Mouse (Mus musculus): ENCODE measurements around the gene Mrpl48. TPM values are rescaled to one million over a fixed set of nuclear protein-coding genes. Genes with fewer than 3 reads are reported as not detected.

The Mrpl48 gene
- total and polyA plus RNA-seq, 2 experiments, result 9.5 to 24.6 TPM

- TF ChIP-seq CTCF (IDR thresholded peaks at IDR 0.05; ENCODE audit: low read depth, low read length), result no peak
- no peak for TF ChIP-seq POLR2A (IDR thresholded peaks at IDR 0.05; ENCODE audit: extremely low read depth, insufficient read depth, low read length)
- H3K36me3 ChIP-seq (ENCODE audit: control insufficient read depth, insufficient read depth, low read length), result peaks cover 9% of the 10 kb centered on the region; the same call in 1 of the 2 replicates
- no peak overlapping the region for H3K27ac ChIP-seq (replicated peaks; ENCODE audit: insufficient read depth, low read depth, low read length)
- H3K4me1 ChIP-seq (ENCODE audit: control insufficient read depth, insufficient read depth, low read length), result peaks cover 7% of the 10 kb centered on the region
- WGBS, result 37% methylated on average over 5 of the region's 5 CpGs
- no peak overlapping the region for H3K9ac ChIP-seq (ENCODE audit: low read depth, low read length)
- no peaks in the 10 kb centered on the region for H3K79me2 ChIP-seq (ENCODE audit: control insufficient read depth, insufficient read depth, low read length)
- DNase-seq (ENCODE audit: extremely low read depth, low read depth, low spot score), result peak; percentile 16
- H3K4me3 ChIP-seq (ENCODE audit: insufficient read depth, low read depth, low read length), result no peak overlapping the region
- H3K27me3 ChIP-seq (ENCODE audit: control insufficient read depth, insufficient read depth, low read length), result no peaks in the 10 kb centered on the region
Observed at GRCm38 (mm10) chr7:100550338-100551007, 57.6 kb downstream of the Mrpl48 start.

- Histone ChIP-seq H3K27ac (replicated peaks; ENCODE audit: insufficient read depth, low read depth, low read length) (no peak overlapping the region), H3K27me3 (ENCODE audit: control insufficient read depth, insufficient read depth, low read length) (no peaks in the 10 kb centered on the region), H3K4me3 (ENCODE audit: insufficient read depth, low read depth, low read length) (no peak overlapping the region), H3K4me1 (ENCODE audit: control insufficient read depth, insufficient read depth, low read length) (peaks cover 5% of the 10 kb centered on the region), H3K36me3 (ENCODE audit: control insufficient read depth, insufficient read depth, low read length) (peaks cover 9% of the 10 kb centered on the region; the same call in 1 of the 2 replicates), H3K79me2 (ENCODE audit: control insufficient read depth, insufficient read depth, low read length) (no peaks in the 10 kb centered on the region), H3K9ac (ENCODE audit: low read depth, low read length) (no peak overlapping the region)
- WGBS, result 92% methylated on average over 3 of the region's 3 CpGs
- no peak for DNase-seq (ENCODE audit: extremely low read depth, low read depth, low spot score)
- TF ChIP-seq CTCF (IDR thresholded peaks at IDR 0.05; ENCODE audit: low read depth, low read length) (no peak), POLR2A (IDR thresholded peaks at IDR 0.05; ENCODE audit: extremely low read depth, insufficient read depth, low read length) (no peak)
Observed at GRCm38 (mm10) chr7:100549796-100550195, 58.3 kb downstream of the Mrpl48 start.

GRCm38 (mm10) chr7:100547631-100548030 lies 60.5 kb downstream of the Mrpl48 start:
- peak; percentile 22 for DNase-seq (ENCODE audit: extremely low read depth, low read depth, low spot score)
- peaks cover 2% of the 10 kb centered on the region; the same call in 1 of the 2 replicates for H3K4me1 ChIP-seq (ENCODE audit: control insufficient read depth, insufficient read depth, low read length)
- H3K27ac ChIP-seq (replicated peaks; ENCODE audit: insufficient read depth, low read depth, low read length), result no peak overlapping the region; the same call in 1 of the 2 replicates
- no peaks in the 10 kb centered on the region for H3K79me2 ChIP-seq (ENCODE audit: control insufficient read depth, insufficient read depth, low read length)
- 47% methylated on average over 4 of the region's 4 CpGs for WGBS
- no peak overlapping the region for H3K9ac ChIP-seq (ENCODE audit: low read depth, low read length)
- no peaks in the 10 kb centered on the region for H3K27me3 ChIP-seq (ENCODE audit: control insufficient read depth, insufficient read depth, low read length)
- no peak overlapping the region for H3K4me3 ChIP-seq (ENCODE audit: insufficient read depth, low read depth, low read length)
- TF ChIP-seq CTCF (IDR thresholded peaks at IDR 0.05; ENCODE audit: low read depth, low read length) (no peak), POLR2A (IDR thresholded peaks at IDR 0.05; ENCODE audit: extremely low read depth, insufficient read depth, low read length) (no peak)
- peaks cover 9% of the 10 kb centered on the region; the same call in 1 of the 2 replicates for H3K36me3 ChIP-seq (ENCODE audit: control insufficient read depth, insufficient read depth, low read length)

DNA sequence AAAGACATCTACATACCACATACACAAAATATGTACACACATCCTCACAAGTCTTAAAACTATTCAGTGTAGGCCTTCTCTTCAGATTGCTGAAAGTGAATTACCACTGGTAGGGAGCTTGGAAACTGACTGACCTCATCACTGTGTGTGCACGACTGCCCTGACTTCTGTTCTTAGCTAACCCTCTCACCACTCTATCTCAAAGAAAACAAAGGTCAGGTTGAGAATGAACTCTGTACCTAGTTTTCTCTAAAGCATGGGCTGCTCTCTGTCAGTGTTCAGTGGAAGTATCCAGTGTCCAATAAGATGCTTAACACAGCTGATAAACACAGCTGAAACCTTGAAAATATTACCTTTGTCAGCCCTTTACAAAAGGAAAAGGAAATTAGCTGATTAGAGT lies 63.7 kb downstream of the Mrpl48 start:
- no peak for TF ChIP-seq CTCF (IDR thresholded peaks at IDR 0.05; ENCODE audit: low read depth, low read length)
- TF ChIP-seq POLR2A (IDR thresholded peaks at IDR 0.05; ENCODE audit: extremely low read depth, insufficient read depth, low read length), result no peak
- Histone ChIP-seq H3K9ac (ENCODE audit: low read depth, low read length) (no peak overlapping the region), H3K4me1 (ENCODE audit: control insufficient read depth, insufficient read depth, low read length) (peaks cover 2% of the 10 kb centered on the region; the same call in 1 of the 2 replicates), H3K4me3 (ENCODE audit: insufficient read depth, low read depth, low read length) (no peak overlapping the region), H3K27me3 (ENCODE audit: control insufficient read depth, insufficient read depth, low read length) (no peaks in the 10 kb centered on the region), H3K27ac (replicated peaks; ENCODE audit: insufficient read depth, low read depth, low read length) (peak overlapping the region; percentile 40; the same call in 1 of the 2 replicates), H3K79me2 (ENCODE audit: control insufficient read depth, insufficient read depth, low read length) (no peaks in the 10 kb centered on the region), H3K36me3 (ENCODE audit: control insufficient read depth, insufficient read depth, low read length) (peaks cover 11% of the 10 kb centered on the region)
- peak; percentile 86 for DNase-seq (ENCODE audit: extremely low read depth, low read depth, low spot score)
- 19% methylated on average over 1 of the region's 1 CpGs for WGBS

DNA sequence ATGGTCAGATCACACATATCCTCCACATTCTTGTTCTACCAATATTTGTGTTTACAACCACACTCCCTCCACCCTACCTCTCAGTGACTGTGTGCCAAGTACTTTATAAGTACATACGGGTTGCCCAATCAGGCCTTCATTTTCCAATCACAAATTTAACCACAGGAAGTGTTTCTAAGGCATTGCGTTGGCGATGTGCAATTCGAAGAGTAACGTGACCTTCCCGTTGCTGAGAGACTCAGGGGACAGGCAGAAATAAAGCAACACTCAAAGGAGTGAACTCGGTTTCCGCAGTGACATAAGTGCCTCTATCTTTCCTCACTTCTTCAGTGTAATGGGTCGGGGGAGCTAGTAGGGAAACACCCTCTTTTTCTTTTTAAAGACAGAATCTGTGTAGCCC lies 68.6 kb downstream of the Mrpl48 start:
- Histone ChIP-seq H3K4me3 (ENCODE audit: insufficient read depth, low read depth, low read length) (no peak overlapping the region), H3K27me3 (ENCODE audit: control insufficient read depth, insufficient read depth, low read length) (no peaks in the 10 kb centered on the region), H3K36me3 (ENCODE audit: control insufficient read depth, insufficient read depth, low read length) (peaks cover 7% of the 10 kb centered on the region), H3K4me1 (ENCODE audit: control insufficient read depth, insufficient read depth, low read length) (peaks cover 3% of the 10 kb centered on the region; the same call in 1 of the 2 replicates), H3K9ac (ENCODE audit: low read depth, low read length) (no peak overlapping the region), H3K79me2 (ENCODE audit: control insufficient read depth, insufficient read depth, low read length) (no peaks in the 10 kb centered on the region), H3K27ac (replicated peaks; ENCODE audit: insufficient read depth, low read depth, low read length) (no peak overlapping the region)
- no peak for TF ChIP-seq POLR2A (IDR thresholded peaks at IDR 0.05; ENCODE audit: extremely low read depth, insufficient read depth, low read length)
- no peak for TF ChIP-seq CTCF (IDR thresholded peaks at IDR 0.05; ENCODE audit: low read depth, low read length)
- DNase-seq (ENCODE audit: extremely low read depth, low read depth, low spot score), result no peak
- 93% methylated on average over 9 of the region's 9 CpGs for WGBS

DNA sequence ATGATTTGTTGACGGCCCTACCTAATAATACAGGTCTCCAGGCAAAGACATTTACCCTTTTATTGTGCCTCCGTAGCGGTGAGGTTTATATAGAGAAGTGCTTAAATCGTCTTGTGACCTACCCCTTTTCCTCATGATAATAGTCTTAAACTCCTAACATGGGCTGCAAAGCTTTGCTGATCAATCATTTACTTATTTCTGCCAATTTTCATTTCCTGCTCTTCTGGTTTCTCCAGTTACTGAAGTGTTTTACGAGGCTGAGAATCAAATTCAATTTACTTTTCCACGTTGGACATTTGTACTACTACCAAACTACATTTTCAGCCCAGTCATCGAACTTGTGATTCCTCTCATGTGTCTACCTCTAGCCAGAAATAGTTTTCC lies 70.6 kb downstream of the Mrpl48 start:
- no peak overlapping the region; the same call in 1 of the 2 replicates for H3K27ac ChIP-seq (replicated peaks; ENCODE audit: insufficient read depth, low read depth, low read length)
- no peak for TF ChIP-seq CTCF (IDR thresholded peaks at IDR 0.05; ENCODE audit: low read depth, low read length)
- TF ChIP-seq POLR2A (IDR thresholded peaks at IDR 0.05; ENCODE audit: extremely low read depth, insufficient read depth, low read length), result no peak
- peaks cover 3% of the 10 kb centered on the region; the same call in 1 of the 2 replicates for H3K4me1 ChIP-seq (ENCODE audit: control insufficient read depth, insufficient read depth, low read length)
- peak overlapping the region; percentile 89 for H3K4me3 ChIP-seq (ENCODE audit: insufficient read depth, low read depth, low read length)
- H3K36me3 ChIP-seq (ENCODE audit: control insufficient read depth, insufficient read depth, low read length), result peaks cover 7% of the 10 kb centered on the region
- peak overlapping the region; percentile 82; the same call in 1 of the 2 replicates for H3K9ac ChIP-seq (ENCODE audit: low read depth, low read length)
- WGBS, result 7% methylated on average over 7 of the region's 7 CpGs
- H3K27me3 ChIP-seq (ENCODE audit: control insufficient read depth, insufficient read depth, low read length), result no peaks in the 10 kb centered on the region
- no peaks in the 10 kb centered on the region for H3K79me2 ChIP-seq (ENCODE audit: control insufficient read depth, insufficient read depth, low read length)
- DNase-seq (ENCODE audit: extremely low read depth, low read depth, low spot score), result peak; percentile 22

Data from liver, adult 2 months (tissue).